Mouse (Mus musculus): ENCODE measurements at regions not wholly inside any gene's neighbourhood (a gene's known extent, or its start where the extent isn't known, plus 50 kb on each side); places are given as distances from the start of the nearest gene placed in this dataset.

DNA sequence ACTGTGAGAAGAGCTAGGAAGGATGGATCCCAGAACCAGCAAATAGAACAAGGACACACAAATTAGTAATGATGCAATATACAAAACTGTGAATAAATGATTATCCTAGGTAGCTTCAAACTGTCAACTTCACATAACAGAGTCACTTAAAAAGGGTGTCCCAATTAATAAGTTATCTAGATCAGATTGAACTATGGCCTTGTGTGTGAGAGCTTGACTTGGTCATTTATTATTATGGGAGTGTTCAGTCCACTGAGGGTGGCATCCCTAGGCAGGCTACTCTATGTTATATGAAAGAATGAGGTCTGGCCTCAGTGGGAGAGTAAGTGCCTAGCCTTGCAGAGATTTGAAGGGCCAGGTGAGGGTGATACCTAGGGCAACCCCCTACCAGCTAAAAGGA, 104.4 kb upstream of the Chl1 start:
- no peak for DNase-seq (ENCODE audit: low spot score)

DNA sequence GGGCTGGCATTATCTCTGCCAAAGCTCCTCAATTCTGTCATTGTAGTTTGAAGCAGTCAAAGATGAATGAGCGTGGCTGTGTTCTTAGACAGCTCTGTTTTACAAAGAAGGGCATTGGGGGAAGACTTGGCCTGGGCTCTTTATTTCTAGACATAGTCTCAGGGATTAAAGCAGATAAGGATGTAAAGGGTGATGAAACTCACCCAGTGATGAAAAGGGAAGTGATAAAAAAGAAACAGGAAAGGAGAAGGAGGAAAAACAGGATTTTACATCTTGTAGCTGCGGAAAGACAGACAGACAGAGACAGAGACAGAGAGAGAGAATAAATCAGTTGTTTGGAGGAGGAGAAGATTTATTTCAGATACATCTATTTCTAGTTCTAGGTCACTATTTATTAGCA, 95.5 kb upstream of the Chl1 start:
- no peak for DNase-seq (ENCODE audit: low spot score)

DNA sequence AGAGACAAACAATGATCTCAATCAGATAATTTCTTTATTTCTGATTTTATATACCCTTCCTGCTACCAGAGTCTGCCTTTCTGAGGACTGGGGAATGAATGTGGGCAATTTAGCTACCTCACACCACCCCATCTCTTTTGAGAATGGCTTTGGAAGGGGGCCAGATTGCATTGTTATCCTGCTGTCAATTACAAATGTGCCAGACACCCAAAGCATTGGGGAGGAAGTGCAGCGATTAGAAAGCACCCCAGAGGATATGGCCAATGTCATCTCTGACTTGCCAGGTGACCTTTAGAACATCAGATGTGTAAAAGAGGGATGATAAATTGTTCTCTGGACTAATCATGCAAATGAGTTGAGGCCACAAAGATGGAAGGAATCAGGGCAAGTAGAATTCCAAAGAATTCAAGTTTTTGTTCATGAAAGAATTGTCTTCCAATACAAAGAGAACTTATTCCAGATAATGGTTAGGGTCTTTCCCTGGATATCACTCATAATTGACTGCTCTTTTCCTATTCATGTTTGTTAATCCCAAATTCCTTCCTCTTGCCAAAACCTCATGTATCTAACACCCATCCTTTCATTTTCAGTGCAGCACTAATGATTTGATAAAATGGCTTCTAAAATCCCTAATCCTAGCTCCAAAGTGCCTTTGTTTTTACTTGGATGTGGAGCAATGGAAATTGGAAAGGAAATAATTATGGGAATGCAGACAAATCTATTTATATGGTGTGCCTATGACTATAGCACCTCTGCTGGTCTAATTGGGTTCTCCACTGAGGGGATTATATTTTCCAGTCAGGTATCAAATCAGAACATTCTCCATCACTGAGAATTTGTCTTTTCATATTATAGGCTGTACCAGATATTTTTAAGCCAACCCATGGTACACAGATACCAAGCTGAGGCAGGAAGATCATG, 89.1 kb upstream of the Chl1 start:
- DNase-seq (ENCODE audit: low spot score), result no peak

DNA sequence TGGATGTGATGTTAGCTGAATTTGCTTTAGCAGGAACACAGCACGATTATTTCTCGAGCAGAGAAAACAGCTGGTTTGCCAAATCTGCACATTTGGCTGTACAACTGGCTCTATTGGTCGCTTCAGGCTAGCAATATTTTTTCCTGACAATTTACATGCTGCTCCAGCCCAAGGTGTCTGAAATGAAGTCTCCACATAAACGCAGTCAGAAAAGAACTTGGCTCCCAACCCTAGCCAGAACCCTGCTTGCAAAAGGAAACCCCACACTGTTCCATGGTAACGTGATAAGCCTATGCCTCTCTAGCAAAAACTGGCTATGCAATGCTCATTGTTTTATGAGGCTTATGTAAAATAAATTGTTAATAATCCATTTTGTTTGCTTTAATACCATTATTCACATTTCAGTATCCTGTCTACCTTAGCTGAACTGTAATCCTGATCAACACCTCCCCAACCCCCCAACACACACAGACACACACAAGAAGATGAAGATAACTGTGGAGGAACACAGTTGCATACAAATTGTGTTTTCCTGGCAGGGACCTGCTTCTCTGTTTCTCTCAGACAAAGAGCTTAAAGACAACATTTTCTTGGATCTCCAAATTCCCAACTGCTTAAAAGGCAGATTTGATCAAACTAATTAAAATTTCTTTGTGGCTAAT, 79.3 kb upstream of the Chl1 start:
- DNase-seq (ENCODE audit: low spot score), result no peak

DNA sequence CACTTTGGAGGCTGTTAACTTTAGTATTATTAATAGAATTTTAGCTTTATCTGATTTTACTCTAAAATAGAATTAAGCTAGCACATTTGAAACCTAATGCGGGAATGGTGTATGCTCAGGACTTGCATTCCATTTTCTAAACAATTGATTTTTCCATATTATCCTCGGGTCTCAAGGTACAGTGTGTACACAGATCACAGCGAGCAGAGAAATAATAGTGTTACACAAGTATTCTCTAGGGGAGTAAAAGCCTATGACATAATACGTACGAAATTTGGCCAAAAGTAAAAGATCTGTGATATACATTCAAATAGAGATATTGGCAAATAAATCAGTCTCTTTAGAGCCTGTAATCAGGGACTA, 78.8 kb upstream of the Chl1 start:
- DNase-seq (ENCODE audit: low spot score), result no peak
